Comparison of ENCODE assay signal across 11 mouse cellular contexts in the genomic region with DNA sequence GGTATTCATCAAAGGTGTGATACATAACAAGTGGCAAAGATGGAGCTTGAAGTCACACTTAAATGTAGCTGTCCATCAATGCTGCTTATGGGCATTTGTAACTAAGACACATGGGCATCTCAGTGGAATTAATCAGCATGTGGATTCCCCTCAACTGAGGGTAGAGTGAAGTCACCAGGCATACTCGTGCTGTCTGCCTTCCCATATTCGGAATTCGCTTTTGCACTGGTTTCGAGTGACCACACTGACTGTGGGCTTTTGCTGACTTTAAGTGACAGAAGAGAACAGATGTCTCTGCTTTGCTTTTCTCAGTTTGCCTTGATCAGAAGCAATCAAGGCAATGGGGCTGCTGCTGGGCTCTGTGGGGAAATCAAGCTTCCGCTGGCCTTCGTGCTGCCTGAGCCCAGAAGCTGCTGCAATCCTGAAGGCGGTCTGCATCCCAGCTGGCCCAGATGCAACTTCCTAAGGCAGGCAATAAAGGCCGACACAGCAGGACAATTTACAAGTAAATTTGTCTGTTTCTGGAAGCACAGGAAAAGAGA.
A peak's percentile ranks its signal among the peaks of the same experiment; 100 is the strongest.
DNase-seq lines count a peak whose midpoint lies in the region; ATAC-seq lines count a peak whose summit lies in the region.
"Had no signal": no experiment of that assay in that cellular context is flagged by ENCODE, and none has a peak within 500 bp of the region (broad histone marks: within the 10 kb centered on the region; RNA-seq: fewer than 3 reads in every experiment).

No protein-coding gene starts in this region.

- DNase-seq in embryo, embryonic 11 days = peak; percentile 14
- no peak for DNase-seq in embryo, embryonic 9.5 days (ENCODE audit: extremely low spot score)
- peak; percentile 3 for DNase-seq in layer of hippocampus, adult 9-11 months
- DNase-seq in layer of hippocampus, adult 18-20 months (ENCODE audit: low spot score in 2 of 2) = no peak
- DNase-seq in urinary bladder, postnatal 14 days (ENCODE audit: low spot score) = peak; percentile 3
- no peak for DNase-seq in urinary bladder, postnatal 4 days (ENCODE audit: low spot score in 2 of 2)
- DNase-seq in T-cell, adult 2 months (ENCODE audit: low spot score) = no peak
- DNase-seq: cerebellum, adult 9-11 months; heart, postnatal 36 days had no signal

- ATAC-seq in cerebellum, adult (ENCODE audit: insufficient number of reproducible peaks, low FRiP score, low TSS enrichment) = no peak
- ATAC-seq: Patski had no signal

Comparison
In these comparisons a context has a peak if more than half of its experiments do, and no peak if none do; other contexts are left out.
1. DNase-seq: peak in embryo, embryonic 11 days (single experiment), layer of hippocampus, adult 9-11 months (single experiment) and urinary bladder, postnatal 14 days (single experiment); none in embryo, embryonic 9.5 days (single experiment), layer of hippocampus, adult 18-20 months (0 of 2), urinary bladder, postnatal 4 days (0 of 2) and T-cell, adult 2 months (single experiment).